Mouse (Mus musculus) embryonic facial prominence, embryonic 11.5 days (tissue): ENCODE measurements at regions not wholly inside any gene's neighbourhood (a gene's known extent, or its start where the extent isn't known, plus 50 kb on each side); places are given as distances from the start of the nearest gene placed in this dataset.

Experiments used
- ATAC-seq: fragments of 200-750 bp; cut with Nextera tagmentation; replicated peaks from 2 replicates; pipeline ENCODE4 v1.8.0; 2017; ENCODE audit warnings: low read depth; ENCODE audit not compliant: insufficient number of reproducible peaks, low FRiP score, low TSS enrichment
- DNase-seq: peaks from one replicate; pipeline ENCODE4 v3.0.0-alpha.2; 2015; ENCODE audit warnings: low spot score
- H3K27ac ChIP-seq: fragments of 300-500 bp; sonication (generic); replicated peaks from 2 replicates; pipeline ENCODE4 v1.5.1; 2014; ENCODE audit warnings: mild to moderate bottlenecking, low read depth, low read length, control low read depth
- H3K27me3 ChIP-seq: fragments of 300-500 bp; sonication (generic); 2 replicates; pipeline ENCODE4 v1.6.1; 2014; ENCODE audit warnings: mild to moderate bottlenecking, low read length, moderate library complexity, mixed read lengths; ENCODE audit not compliant: control insufficient read depth, insufficient read depth
- H3K36me3 ChIP-seq: fragments of 300-500 bp; sonication (generic); replicated peaks from 2 replicates; pipeline ENCODE4 v1.6.1; 2014; ENCODE audit warnings: low read depth, mild to moderate bottlenecking, low read length, moderate library complexity, mixed read lengths; ENCODE audit not compliant: control insufficient read depth, insufficient read depth
- H3K4me1 ChIP-seq: fragments of 300-500 bp; sonication (generic); 2 replicates; pipeline ENCODE4 v1.6.1; 2014; ENCODE audit warnings: low read length, mixed read lengths; ENCODE audit not compliant: control insufficient read depth, insufficient read depth
- H3K4me2 ChIP-seq: fragments of 300-500 bp; sonication (generic); 2 replicates; pipeline ENCODE4 v1.6.1; 2014; ENCODE audit warnings: low read depth, mild to moderate bottlenecking, control low read depth, low read length, moderate library complexity
- H3K4me3 ChIP-seq: fragments of 300-500 bp; sonication (generic); 2 replicates; pipeline ENCODE4 v1.5.1; 2014; ENCODE audit warnings: low read depth, low read length, control low read depth
- H3K9ac ChIP-seq: fragments of 300-500 bp; sonication (generic); replicated peaks from 2 replicates; pipeline ENCODE4 v1.6.1; 2014; ENCODE audit warnings: mild to moderate bottlenecking, control low read depth, low read length
- H3K9me3 ChIP-seq: fragments of 300-500 bp; sonication (generic); replicated peaks from 2 replicates; pipeline ENCODE4 v1.6.1; 2016; ENCODE audit warnings: mild to moderate bottlenecking, low read length, inconsistent platforms, mixed read lengths; ENCODE audit not compliant: control insufficient read depth
- WGBS: fragments of 180-500 bp; shearing (Covaris S2); extraction: QIAGEN DNeasy Blood & Tissue Kit; methylation state at CpG from one replicate; pipeline ENCODE4 v1.1.7; 2014; 5-methylcytosine and 5-hydroxymethylcytosine counted together

- Histone ChIP-seq H3K4me2 (no peak overlapping the region), H3K36me3 (no peaks in the 10 kb centered on the region), H3K4me3 (no peak overlapping the region), H3K9me3 (no peaks in the 10 kb centered on the region; the same call in 1 of the 2 replicates), H3K9ac (no peak overlapping the region), H3K27ac (no peak overlapping the region), H3K27me3 (no peaks in the 10 kb centered on the region), H3K4me1 (no peaks in the 10 kb centered on the region)
- DNase-seq (no peak), ATAC-seq (no peak)
- 75% methylated on average over 3 of the region's 3 CpGs for WGBS
Observed at GRCm38 (mm10) chr15:31785022-31785421, 183.4 kb downstream of the Fam173b start.

GRCm38 (mm10) chr15:31798863-31799262 is 197.2 kb downstream of the Fam173b start:
- no peak overlapping the region for H3K27ac ChIP-seq
- 76% methylated on average over 2 of the region's 2 CpGs for WGBS
- ATAC-seq (no peak), DNase-seq (no peak)
- H3K4me1 ChIP-seq: no peaks in the 10 kb centered on the region
- no peaks in the 10 kb centered on the region for H3K36me3 ChIP-seq
- H3K9ac ChIP-seq: no peak overlapping the region
- H3K27me3 ChIP-seq: no peaks in the 10 kb centered on the region
- no peaks in the 10 kb centered on the region for H3K9me3 ChIP-seq
- no peak overlapping the region for H3K4me3 ChIP-seq
- no peak overlapping the region for H3K4me2 ChIP-seq

GRCm38 (mm10) chr15:31805522-31805921 is 203.9 kb downstream of the Fam173b start:
- no peaks in the 10 kb centered on the region for H3K4me1 ChIP-seq
- no peaks in the 10 kb centered on the region for H3K27me3 ChIP-seq
- DNase-seq (no peak), ATAC-seq (no peak)
- no peak overlapping the region for H3K27ac ChIP-seq
- H3K4me2 ChIP-seq: no peak overlapping the region
- H3K36me3 ChIP-seq: no peaks in the 10 kb centered on the region
- H3K9ac ChIP-seq: no peak overlapping the region
- no peaks in the 10 kb centered on the region for H3K9me3 ChIP-seq
- WGBS: 81% methylated on average over 3 of the region's 3 CpGs
- H3K4me3 ChIP-seq: no peak overlapping the region

GRCm38 (mm10) chr15:31815551-31815950 is 213.9 kb downstream of the Fam173b start:
- Histone ChIP-seq H3K4me3 (no peak overlapping the region), H3K27me3 (no peaks in the 10 kb centered on the region), H3K4me2 (no peak overlapping the region), H3K27ac (no peak overlapping the region), H3K9me3 (no peaks in the 10 kb centered on the region), H3K4me1 (no peaks in the 10 kb centered on the region), H3K36me3 (no peaks in the 10 kb centered on the region), H3K9ac (no peak overlapping the region)
- DNase-seq (no peak), ATAC-seq (no peak)
- WGBS: 88% methylated on average over 5 of the region's 5 CpGs

GRCm38 (mm10) chr15:31819219-31819618 is 217.6 kb downstream of the Fam173b start:
- WGBS: 57% methylated on average over 6 of the region's 6 CpGs
- Histone ChIP-seq H3K36me3 (no peaks in the 10 kb centered on the region), H3K4me2 (no peak overlapping the region), H3K9ac (no peak overlapping the region), H3K27ac (no peak overlapping the region), H3K9me3 (no peaks in the 10 kb centered on the region), H3K4me3 (no peak overlapping the region), H3K4me1 (no peaks in the 10 kb centered on the region), H3K27me3 (no peaks in the 10 kb centered on the region)
- no peak for ATAC-seq
- DNase-seq: peak; percentile 16

- Histone ChIP-seq H3K4me2 (no peak overlapping the region), H3K36me3 (no peaks in the 10 kb centered on the region), H3K9me3 (no peaks in the 10 kb centered on the region), H3K27me3 (no peaks in the 10 kb centered on the region), H3K27ac (no peak overlapping the region), H3K4me1 (no peaks in the 10 kb centered on the region), H3K9ac (no peak overlapping the region), H3K4me3 (no peak overlapping the region)
- DNase-seq: no peak
- WGBS: 88% methylated on average over 6 of the region's 6 CpGs
- ATAC-seq: no peak
Observed at GRCm38 (mm10) chr15:31827219-31827618, 225.6 kb downstream of the Fam173b start.

- ATAC-seq: no peak
- Histone ChIP-seq H3K4me1 (no peaks in the 10 kb centered on the region), H3K36me3 (no peaks in the 10 kb centered on the region), H3K27ac (no peak overlapping the region), H3K9ac (no peak overlapping the region), H3K4me3 (no peak overlapping the region), H3K4me2 (no peak overlapping the region), H3K9me3 (no peaks in the 10 kb centered on the region), H3K27me3 (no peaks in the 10 kb centered on the region)
- 89% methylated on average over 1 of the region's 1 CpGs for WGBS
- no peak for DNase-seq
Observed at GRCm38 (mm10) chr15:31841519-31841918, 239.9 kb downstream of the Fam173b start.

GRCm38 (mm10) chr15:31854764-31855163 is 253.1 kb downstream of the Fam173b start:
- WGBS: 67% methylated on average over 5 of the region's 5 CpGs
- Histone ChIP-seq H3K27ac (no peak overlapping the region), H3K4me3 (no peak overlapping the region), H3K36me3 (no peaks in the 10 kb centered on the region), H3K27me3 (no peaks in the 10 kb centered on the region), H3K4me1 (no peaks in the 10 kb centered on the region), H3K9me3 (no peaks in the 10 kb centered on the region), H3K4me2 (no peak overlapping the region), H3K9ac (no peak overlapping the region)
- DNase-seq (no peak), ATAC-seq (no peak)
